ENCODE assay signal across 25 mouse cellular contexts in genomic region chr7:111593680-111594079, GRCm38 (mm10).
DNase-seq lines count a peak whose midpoint lies in the region; ATAC-seq and TF ChIP-seq lines count a peak whose summit lies in the region.
"Had no signal": no experiment of that assay in that cellular context is flagged by ENCODE, and none has a peak within 500 bp of the region (broad histone marks: within the 10 kb centered on the region; RNA-seq: fewer than 3 reads in every experiment).

No protein-coding gene starts in this region.

- no peaks in the 10 kb centered on the region for H3K36me3 ChIP-seq in heart, postnatal 0 days (replicated peaks; ENCODE audit: control insufficient read depth, insufficient read depth, low read length)
- H3K36me3 ChIP-seq in midbrain, embryonic 15.5 days (replicated peaks): no peaks in the 10 kb centered on the region
- H3K36me3 ChIP-seq in stomach, postnatal 0 days (ENCODE audit: control insufficient read depth, insufficient read depth, low read length): no peaks in the 10 kb centered on the region
- H3K36me3 ChIP-seq: hindbrain, embryonic 10.5 days; limb, embryonic 10.5 days; limb, embryonic 15.5 days; liver, embryonic 13.5 days; neural tube, embryonic 12.5 days had no signal

- no peak for DNase-seq in heart, postnatal 0 days (ENCODE audit: low spot score)
- DNase-seq in heart, postnatal 4 days: no peak
- DNase-seq in layer of hippocampus, adult 2 months (ENCODE audit: low spot score in 2 of 2): no peak
- no peak for DNase-seq in layer of hippocampus, postnatal 36 days
- no peak for DNase-seq in stomach, postnatal 0 days (ENCODE audit: low spot score)
- no peak for DNase-seq in adrenal gland, postnatal 25 days
- DNase-seq: adrenal gland, postnatal 14 days; cerebellum, adult 18-20 months; gastrocnemius, postnatal 10 days; heart, postnatal 10 days; kidney, adult 18-20 months; liver, embryonic 13.5 days; lung, adult 18-20 months; lung, postnatal 10 days; right cerebral cortex, adult 18-20 months; spleen, adult 18-20 months; thymus, adult 18-20 months; thymus, postnatal 25 days had no signal

- H3K9me3 ChIP-seq in heart, postnatal 0 days (replicated peaks; ENCODE audit: control insufficient read depth, low read length): no peaks in the 10 kb centered on the region
- no peaks in the 10 kb centered on the region for H3K9me3 ChIP-seq in midbrain, embryonic 15.5 days
- no peaks in the 10 kb centered on the region for H3K9me3 ChIP-seq in stomach, postnatal 0 days (ENCODE audit: control insufficient read depth, low read length)
- H3K9me3 ChIP-seq: hindbrain, embryonic 10.5 days; limb, embryonic 10.5 days; limb, embryonic 15.5 days; liver, embryonic 13.5 days; neural tube, embryonic 12.5 days had no signal

- no peak overlapping the region for H3K4me3 ChIP-seq in heart, postnatal 0 days (ENCODE audit: low read depth, low read length)
- H3K4me3 ChIP-seq in layer of hippocampus, adult 2 months: no peak overlapping the region
- H3K4me3 ChIP-seq in midbrain, embryonic 15.5 days: no peak overlapping the region
- no peak overlapping the region for H3K4me3 ChIP-seq in stomach, postnatal 0 days (ENCODE audit: low read depth, low read length)
- H3K4me3 ChIP-seq: erythroblast, embryonic 14.5 days; hindbrain, embryonic 10.5 days; limb, embryonic 10.5 days; limb, embryonic 15.5 days; liver, embryonic 13.5 days; neural tube, embryonic 12.5 days had no signal

- H3K27ac ChIP-seq in heart, postnatal 0 days (ENCODE audit: low read depth): no peak overlapping the region
- H3K27ac ChIP-seq in layer of hippocampus, adult 2 months: peak overlapping the region; percentile 29; the same call in 1 of the 2 replicates
- no peak overlapping the region for H3K27ac ChIP-seq in midbrain, embryonic 15.5 days
- H3K27ac ChIP-seq in stomach, postnatal 0 days (replicated peaks): no peak overlapping the region
- H3K27ac ChIP-seq: hindbrain, embryonic 10.5 days; limb, embryonic 10.5 days; limb, embryonic 15.5 days; liver, embryonic 13.5 days; neural tube, embryonic 12.5 days had no signal

- no peaks in the 10 kb centered on the region for H3K27me3 ChIP-seq in heart, postnatal 0 days (ENCODE audit: control insufficient read depth, insufficient read depth, low read length)
- H3K27me3 ChIP-seq in midbrain, embryonic 15.5 days (replicated peaks): no peaks in the 10 kb centered on the region
- H3K27me3 ChIP-seq in stomach, postnatal 0 days (ENCODE audit: control insufficient read depth, insufficient read depth, low read length): no peaks in the 10 kb centered on the region
- H3K27me3 ChIP-seq: limb, embryonic 15.5 days; liver, embryonic 13.5 days; neural tube, embryonic 12.5 days had no signal

- H3K9ac ChIP-seq in heart, postnatal 0 days (replicated peaks; ENCODE audit: low read depth, low read length): no peak overlapping the region
- H3K9ac ChIP-seq in midbrain, embryonic 15.5 days: no peak overlapping the region
- H3K9ac ChIP-seq in stomach, postnatal 0 days (ENCODE audit: low read length): no peak overlapping the region
- H3K9ac ChIP-seq: limb, embryonic 15.5 days; liver, embryonic 13.5 days; neural tube, embryonic 12.5 days had no signal

- no peak for TF ChIP-seq EP300 in heart, postnatal 0 days (IDR thresholded peaks at IDR 0.05; ENCODE audit: low read depth)
- no peak for TF ChIP-seq EP300 in stomach, postnatal 0 days (optimal IDR thresholded peaks at IDR 0.05)

- WGBS in heart, postnatal 0 days: 91% methylated on average over 6 of the region's 6 CpGs
- 87% methylated on average over 6 of the region's 6 CpGs for WGBS in midbrain, embryonic 15.5 days
- WGBS in stomach, postnatal 0 days: 69% methylated on average over 6 of the region's 6 CpGs

- H3K4me2 ChIP-seq in heart, postnatal 0 days (ENCODE audit: low read depth, low read length): no peak overlapping the region
- no peak overlapping the region for H3K4me2 ChIP-seq in midbrain, embryonic 15.5 days
- H3K4me2 ChIP-seq in stomach, postnatal 0 days (replicated peaks; ENCODE audit: low read depth): no peak overlapping the region
- H3K4me2 ChIP-seq: limb, embryonic 15.5 days; liver, embryonic 13.5 days; neural tube, embryonic 12.5 days had no signal

- no peak for ATAC-seq in heart, postnatal 0 days (ENCODE audit: insufficient read depth, low read depth)
- ATAC-seq in midbrain, embryonic 15.5 days (replicated peaks): peak; percentile 45; the same call in 1 of the 2 replicates
- no peak; the same call in 1 of the 2 replicates for ATAC-seq in stomach, postnatal 0 days (ENCODE audit: low FRiP score, low TSS enrichment)
- ATAC-seq: CD4-positive, CD25-positive, alpha-beta regulatory T cell, adult 4 months had no signal

- TF ChIP-seq CTCF in heart, postnatal 0 days (IDR thresholded peaks at IDR 0.05; ENCODE audit: low read depth): peak; percentile 41
- 0 out of 2 replicates have a peak, but pooled peaks have one; percentile 12 for TF ChIP-seq CTCF in layer of hippocampus, adult 2 months (conservative IDR thresholded peaks at IDR 0.05)
- TF ChIP-seq CTCF in stomach, postnatal 0 days (IDR thresholded peaks at IDR 0.05; ENCODE audit: low read depth): peak; percentile 50

- no peaks in the 10 kb centered on the region for H3K4me1 ChIP-seq in heart, postnatal 0 days (ENCODE audit: control insufficient read depth, insufficient read depth)
- peaks cover 2% of the 10 kb centered on the region; the same call in 1 of the 2 replicates for H3K4me1 ChIP-seq in midbrain, embryonic 15.5 days
- H3K4me1 ChIP-seq in stomach, postnatal 0 days (replicated peaks; ENCODE audit: control insufficient read depth, insufficient read depth): no peaks in the 10 kb centered on the region
- H3K4me1 ChIP-seq: limb, embryonic 10.5 days; limb, embryonic 15.5 days; liver, embryonic 13.5 days; neural tube, embryonic 12.5 days had no signal
